Mouse (Mus musculus): ENCODE results near the gene Dennd2c.

GRCm38 (mm10) chr3:103126138-103126537, 23.7 kb downstream of the Dennd2c start:
- TF ChIP-seq POLR2A (IDR thresholded peaks at IDR 0.05; ENCODE audit: low read depth, low read length) (no peak), CTCF (IDR thresholded peaks at IDR 0.05; ENCODE audit: extremely low read depth, insufficient read depth, insufficient read length, insufficient replicate concordance) (no peak)

Measured in spleen, adult 2 months (tissue).